Mouse (Mus musculus) stomach, postnatal 0 days (tissue): ENCODE results near the gene Gp1ba.

Experiments used
- CTCF ChIP-seq: IDR thresholded peaks from 2 replicates; pipeline ENCODE4 v1.5.1; 2016; ENCODE audit warnings: antibody characterized with exemption, low read depth, mild to moderate bottlenecking, moderate library complexity
- EP300 ChIP-seq: optimal IDR thresholded peaks from 2 replicates; pipeline ENCODE3; 2016; ENCODE audit warnings: antibody characterized with exemption

GRCm38 (mm10) chr11:70663101-70663500 is 24.2 kb downstream of the Gp1ba start:
- TF ChIP-seq CTCF (no peak), EP300 (no peak)
